Mouse (Mus musculus): ENCODE measurements around the gene Upk3a. TPM values are rescaled to one million over a fixed set of nuclear protein-coding genes. Genes with fewer than 3 reads are reported as not detected.
"Not testable (repeated sequence)": the region's sequence is repeated elsewhere in the genome, so short reads cannot be mapped to it uniquely, and the experiment has no call there.

Upk3a gene
- polyA plus RNA-seq, 1 experiment from 2014 or later: 0.39 TPM

DNA sequence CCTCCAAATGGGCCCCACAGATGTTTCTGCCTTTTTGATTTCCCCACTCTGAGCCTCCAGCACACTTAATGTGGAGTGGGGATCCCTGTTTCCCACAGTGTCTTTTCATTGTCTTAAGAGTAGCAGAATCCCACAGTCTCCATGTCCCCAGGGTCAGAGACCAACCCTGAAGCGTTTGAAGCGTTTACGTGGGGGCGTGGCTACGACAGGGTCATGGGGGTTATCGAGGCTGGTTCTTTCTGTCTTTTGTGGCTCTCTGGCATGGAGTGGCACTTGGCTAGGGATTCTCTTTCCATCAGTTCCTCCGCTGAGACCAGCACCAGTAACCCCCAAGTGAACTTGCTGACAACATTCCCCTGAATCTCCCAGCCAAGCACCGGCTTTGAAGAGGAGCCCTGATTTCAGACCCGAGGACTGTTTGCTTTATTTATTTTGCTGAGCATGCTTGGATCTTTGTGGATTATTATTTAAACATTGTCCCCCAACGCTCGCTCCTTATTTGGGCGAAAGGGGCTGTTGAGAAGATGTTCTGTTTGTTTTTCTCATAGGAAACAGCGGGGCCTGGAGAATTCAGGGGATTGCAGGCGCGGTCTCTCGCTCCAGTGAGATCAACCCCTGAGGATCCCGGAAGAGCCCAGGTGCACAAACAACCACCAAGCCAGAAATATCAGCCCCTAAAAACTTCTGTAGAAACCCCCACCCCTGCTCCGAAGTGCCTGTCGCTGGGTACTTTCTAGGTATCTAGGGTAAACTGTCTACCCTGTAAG is 4.9 kb upstream of the Upk3a start:
- no peaks in the 10 kb centered on the region for H3K9me3 ChIP-seq
- no peak for ATAC-seq
- H3K4me2 ChIP-seq (replicated peaks): no peak overlapping the region
- no peak overlapping the region for H3K9ac ChIP-seq (replicated peaks)
- H3K4me1 ChIP-seq (replicated peaks): peaks cover 10% of the 10 kb centered on the region
- H3K36me3 ChIP-seq: no peaks in the 10 kb centered on the region
- peaks cover 15% of the 10 kb centered on the region for H3K27me3 ChIP-seq
- WGBS: 43% methylated on average over 19 of the region's 19 CpGs
- H3K27ac ChIP-seq: no peak overlapping the region
- no peak overlapping the region for H3K4me3 ChIP-seq (replicated peaks)

DNA sequence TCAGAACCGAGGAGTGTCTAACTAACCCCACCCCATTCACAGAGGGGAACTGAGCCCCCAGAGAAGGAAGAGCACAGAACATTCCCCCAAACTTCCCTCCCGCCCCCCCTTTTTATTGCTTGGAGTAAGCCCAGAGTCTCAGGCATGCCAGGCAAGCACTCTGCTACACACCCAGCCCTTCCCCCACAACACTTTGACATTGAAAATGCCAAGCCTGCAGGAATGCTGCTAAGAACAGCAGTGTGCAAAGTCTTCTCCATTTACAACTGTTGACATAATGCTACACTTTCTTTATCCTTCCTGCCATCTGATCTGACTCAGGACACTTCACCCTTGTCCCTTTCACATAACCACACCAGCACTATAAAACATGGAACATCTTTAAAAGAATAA is 4.3 kb upstream of the Upk3a start:
- H3K27me3 ChIP-seq: peaks cover 20% of the 10 kb centered on the region
- H3K4me1 ChIP-seq (replicated peaks): peaks cover 11% of the 10 kb centered on the region
- ATAC-seq: no peak
- no peak overlapping the region for H3K27ac ChIP-seq
- WGBS: 46% methylated on average over 2 of the region's 2 CpGs
- H3K4me2 ChIP-seq (replicated peaks): no peak overlapping the region
- H3K9ac ChIP-seq (replicated peaks): no peak overlapping the region
- H3K4me3 ChIP-seq (replicated peaks): no peak overlapping the region
- no peaks in the 10 kb centered on the region for H3K36me3 ChIP-seq
- no peaks in the 10 kb centered on the region for H3K9me3 ChIP-seq

DNA sequence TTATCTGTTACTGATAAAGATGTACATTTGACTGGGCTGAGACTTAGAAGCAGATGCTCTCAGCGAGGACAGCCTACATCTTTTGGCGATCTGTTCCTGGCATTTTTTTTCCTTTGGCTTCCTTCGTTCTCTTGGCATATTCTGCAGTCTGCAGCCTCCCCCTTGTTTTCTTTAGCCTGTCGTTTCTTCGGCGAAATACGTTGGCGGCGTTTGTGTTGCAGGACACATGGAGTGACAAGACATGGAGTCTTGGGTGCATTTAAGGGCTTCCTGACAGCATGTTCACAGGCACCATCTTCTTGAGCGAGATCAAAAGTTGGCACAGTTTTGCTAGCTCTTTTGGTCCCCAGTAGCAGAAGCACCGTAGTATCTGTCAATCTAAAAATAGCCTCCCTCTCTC is 1.2 kb upstream of the Upk3a start:
- WGBS: 91% methylated on average over 11 of the region's 11 CpGs
- no peak for ATAC-seq
- Histone ChIP-seq H3K4me1 (replicated peaks) (peaks cover 11% of the 10 kb centered on the region), H3K36me3 (no peaks in the 10 kb centered on the region), H3K4me2 (replicated peaks) (no peak overlapping the region), H3K27me3 (peaks cover 26% of the 10 kb centered on the region), H3K9me3 (no peaks in the 10 kb centered on the region), H3K27ac (no peak overlapping the region), H3K4me3 (replicated peaks) (no peak overlapping the region), H3K9ac (replicated peaks) (no peak overlapping the region)

DNA sequence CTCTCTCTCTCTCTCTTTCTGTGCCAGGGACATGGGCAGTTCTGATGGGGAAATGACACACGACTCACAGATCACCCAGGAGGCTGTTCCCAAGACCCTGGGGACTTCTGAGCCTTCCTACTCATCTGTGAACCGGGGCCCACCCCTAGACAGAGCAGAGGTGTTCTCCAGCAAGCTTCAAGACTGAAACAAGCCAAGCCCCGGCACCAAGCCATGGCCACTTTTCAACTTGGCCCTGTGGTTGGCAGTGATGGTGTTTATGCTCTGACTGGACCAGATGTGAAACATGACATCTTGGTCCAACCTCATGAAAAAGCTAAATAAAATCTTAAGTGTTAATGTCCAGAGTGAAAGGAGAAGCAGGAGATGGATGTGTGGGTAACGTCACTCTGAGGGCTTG is 5.3 kb downstream of the Upk3a start:
- Histone ChIP-seq H3K4me1 (replicated peaks) (peaks cover 1% of the 10 kb centered on the region), H3K36me3 (no peaks in the 10 kb centered on the region), H3K27ac (no peak overlapping the region), H3K4me2 (replicated peaks) (no peak overlapping the region), H3K4me3 (replicated peaks) (no peak overlapping the region), H3K9ac (replicated peaks) (no peak overlapping the region), H3K27me3 (peaks cover 10% of the 10 kb centered on the region), H3K9me3 (no peaks in the 10 kb centered on the region)
- no peak for ATAC-seq
- WGBS: 75% methylated on average over 4 of the region's 4 CpGs

DNA sequence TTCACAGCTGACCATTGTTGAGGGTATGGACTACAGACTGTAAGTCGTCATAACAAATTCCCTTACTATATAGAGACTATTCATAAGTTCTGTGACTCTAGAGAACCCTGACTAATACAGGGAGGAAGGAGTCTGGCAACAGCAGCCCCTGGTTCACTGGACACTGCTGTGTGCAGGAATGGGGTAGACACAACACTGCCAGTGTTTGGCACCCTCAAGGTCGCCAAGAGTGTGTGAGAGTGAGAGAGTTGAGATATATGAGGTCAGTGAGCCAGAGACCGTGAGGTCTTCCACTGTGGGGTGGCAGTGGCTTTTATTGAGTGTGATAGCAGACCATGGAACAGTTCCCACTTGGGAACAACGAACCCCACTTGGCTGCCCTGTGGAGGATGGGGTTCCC is 9.3 kb downstream of the Upk3a start:
- no peaks in the 10 kb centered on the region for H3K9me3 ChIP-seq
- H3K27me3 ChIP-seq: no peaks in the 10 kb centered on the region
- no peak overlapping the region for H3K9ac ChIP-seq (replicated peaks)
- ATAC-seq: no peak
- H3K4me2 ChIP-seq (replicated peaks): no peak overlapping the region
- H3K4me1 ChIP-seq (replicated peaks): no peaks in the 10 kb centered on the region
- H3K27ac ChIP-seq: no peak overlapping the region
- H3K4me3 ChIP-seq (replicated peaks): no peak overlapping the region
- 85% methylated on average over 4 of the region's 4 CpGs for WGBS
- no peaks in the 10 kb centered on the region for H3K36me3 ChIP-seq

DNA sequence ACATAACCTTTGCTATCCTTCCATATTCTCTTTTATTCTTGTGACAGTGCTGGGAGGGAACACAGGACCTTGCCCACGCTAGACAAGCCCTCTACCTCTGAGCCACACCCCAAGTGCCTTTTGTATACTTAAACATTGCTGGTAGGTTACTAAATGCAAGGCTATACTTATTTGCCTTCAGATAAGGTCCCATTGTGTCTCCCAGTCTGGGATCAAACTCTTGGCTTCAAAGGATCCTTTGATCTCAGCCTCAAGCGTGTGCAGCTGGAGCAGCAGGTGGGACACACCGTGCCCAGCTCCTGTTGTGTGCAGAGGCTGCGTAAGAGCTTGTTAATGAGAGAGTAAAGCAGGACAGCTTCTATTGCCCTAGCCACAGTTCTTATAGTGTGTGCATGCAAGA is 10.8 kb downstream of the Upk3a start:
- Histone ChIP-seq H3K27me3 (no peaks in the 10 kb centered on the region), H3K9ac (replicated peaks) (no peak overlapping the region), H3K27ac (no peak overlapping the region), H3K9me3 (peaks cover 5% of the 10 kb centered on the region; the same call in 1 of the 2 replicates), H3K36me3 (no peaks in the 10 kb centered on the region), H3K4me2 (replicated peaks) (no peak overlapping the region), H3K4me1 (replicated peaks) (no peaks in the 10 kb centered on the region), H3K4me3 (replicated peaks) (no peak overlapping the region)
- 33% methylated on average over 4 of the region's 4 CpGs for WGBS
- ATAC-seq: no peak

DNA sequence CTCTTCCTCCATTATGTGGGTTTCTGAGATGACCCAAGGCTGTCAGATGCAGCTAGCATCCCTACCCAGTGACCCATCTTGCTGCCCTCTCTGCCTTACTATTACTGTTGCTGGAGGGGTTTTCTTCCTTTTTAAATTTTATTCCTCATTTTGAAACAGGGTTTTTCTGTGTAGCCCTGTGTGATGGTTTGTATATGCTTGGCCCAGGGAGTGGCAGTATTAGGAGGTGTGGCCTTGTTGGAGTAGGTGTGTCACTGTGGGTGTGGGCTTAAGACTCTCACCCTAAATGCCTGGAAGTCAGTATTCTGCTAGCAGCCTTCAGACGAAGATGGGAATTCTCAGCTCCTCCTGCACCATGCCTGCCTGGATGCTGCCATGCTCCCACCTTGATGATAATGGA is 11.7 kb downstream of the Upk3a start, which contains the start of gene Fam118a:
Gene Fam118a, plus strand, starts transcription at position 301 of the 400 bp plus-strand sequence.
- ATAC-seq; H3K9me3 ChIP-seq; H3K27me3 ChIP-seq; H3K4me3 ChIP-seq (replicated peaks); H3K4me1 ChIP-seq (replicated peaks); H3K36me3 ChIP-seq; H3K9ac ChIP-seq (replicated peaks); H3K4me2 ChIP-seq (replicated peaks); H3K27ac ChIP-seq: not testable (repeated sequence)
- WGBS: 54% methylated on average over 1 of the region's 1 CpGs

DNA sequence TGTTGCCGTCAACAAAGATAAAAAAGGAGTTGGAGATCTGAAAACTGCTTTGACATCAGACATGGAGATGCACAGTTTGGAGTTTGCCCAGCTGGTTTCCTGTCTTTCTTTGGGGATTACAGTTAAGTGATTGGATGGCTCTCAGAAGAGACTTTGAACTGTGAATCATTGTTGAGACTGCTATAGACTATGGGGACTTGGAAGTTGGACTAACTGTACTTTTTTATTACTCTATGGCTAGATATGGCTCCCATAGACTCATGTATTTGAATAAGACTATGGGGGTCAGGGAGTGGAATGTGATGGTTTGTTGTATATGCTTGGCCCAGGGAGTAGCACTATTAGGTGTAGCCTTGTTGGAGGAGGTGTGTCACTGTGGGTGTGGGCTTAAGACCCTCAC is 13.7 kb downstream of the Upk3a start:
- not testable (repeated sequence) for H3K9ac ChIP-seq (replicated peaks); H3K36me3 ChIP-seq; H3K4me3 ChIP-seq (replicated peaks); H3K27me3 ChIP-seq; H3K9me3 ChIP-seq; H3K4me1 ChIP-seq (replicated peaks); ATAC-seq; H3K4me2 ChIP-seq (replicated peaks); H3K27ac ChIP-seq
- 95% methylated on average over 1 of the region's 1 CpGs for WGBS

DNA sequence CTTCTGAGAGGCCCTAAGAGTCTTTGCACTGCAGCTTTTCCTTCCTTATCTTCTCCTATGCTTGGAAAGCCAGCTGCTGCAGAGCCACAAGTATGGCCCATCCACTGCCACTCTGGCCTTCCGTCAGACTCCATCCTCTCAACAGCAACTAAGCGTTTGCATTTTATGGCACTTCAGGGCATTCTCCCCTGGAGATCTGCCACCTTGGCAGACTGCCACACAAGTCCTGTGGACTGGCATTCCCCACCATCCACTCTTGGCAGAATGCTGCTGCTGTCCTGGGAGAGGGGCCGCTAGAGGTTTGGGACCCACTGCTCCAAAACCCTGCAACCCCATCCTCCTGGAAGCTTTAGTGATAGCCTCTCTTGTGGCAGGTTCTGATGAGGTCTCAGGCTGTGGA is 14.9 kb downstream of the Upk3a start:
- ATAC-seq: no peak
- Histone ChIP-seq H3K36me3 (no peaks in the 10 kb centered on the region), H3K27ac (no peak overlapping the region), H3K9me3 (peaks cover 5% of the 10 kb centered on the region; the same call in 1 of the 2 replicates), H3K4me2 (replicated peaks) (no peak overlapping the region), H3K4me1 (replicated peaks) (peaks cover 8% of the 10 kb centered on the region), H3K27me3 (peaks cover 13% of the 10 kb centered on the region), H3K4me3 (replicated peaks) (no peak overlapping the region), H3K9ac (replicated peaks) (no peak overlapping the region)
- WGBS: 94% methylated on average over 3 of the region's 3 CpGs

DNA sequence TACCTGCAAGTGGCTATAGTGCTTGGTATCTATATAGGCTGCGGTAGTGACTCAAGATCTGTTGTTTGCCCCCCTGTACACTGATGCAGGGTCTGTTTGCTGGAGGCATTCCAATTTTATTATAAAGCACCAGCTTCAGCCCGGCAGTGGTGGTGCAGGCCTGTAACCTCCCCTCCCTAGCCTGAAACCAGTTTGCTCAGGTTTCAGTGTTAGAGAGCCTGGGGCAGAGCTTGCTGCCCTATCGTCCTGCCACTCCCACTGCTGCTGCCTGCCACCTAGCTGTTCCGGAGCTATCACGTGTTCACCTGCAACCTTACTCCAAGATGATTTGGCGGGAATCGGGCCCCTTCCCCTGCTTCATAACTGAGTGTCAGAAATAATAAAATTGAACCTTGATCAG is 17.0 kb downstream of the Upk3a start:
- not testable (repeated sequence) for H3K9me3 ChIP-seq; ATAC-seq; H3K4me2 ChIP-seq (replicated peaks); H3K4me3 ChIP-seq (replicated peaks); H3K36me3 ChIP-seq; H3K9ac ChIP-seq (replicated peaks); H3K27ac ChIP-seq
- peaks cover 24% of the 10 kb centered on the region for H3K4me1 ChIP-seq (replicated peaks)
- H3K27me3 ChIP-seq: peaks cover 13% of the 10 kb centered on the region
- 56% methylated on average over 7 of the region's 7 CpGs for WGBS

DNA sequence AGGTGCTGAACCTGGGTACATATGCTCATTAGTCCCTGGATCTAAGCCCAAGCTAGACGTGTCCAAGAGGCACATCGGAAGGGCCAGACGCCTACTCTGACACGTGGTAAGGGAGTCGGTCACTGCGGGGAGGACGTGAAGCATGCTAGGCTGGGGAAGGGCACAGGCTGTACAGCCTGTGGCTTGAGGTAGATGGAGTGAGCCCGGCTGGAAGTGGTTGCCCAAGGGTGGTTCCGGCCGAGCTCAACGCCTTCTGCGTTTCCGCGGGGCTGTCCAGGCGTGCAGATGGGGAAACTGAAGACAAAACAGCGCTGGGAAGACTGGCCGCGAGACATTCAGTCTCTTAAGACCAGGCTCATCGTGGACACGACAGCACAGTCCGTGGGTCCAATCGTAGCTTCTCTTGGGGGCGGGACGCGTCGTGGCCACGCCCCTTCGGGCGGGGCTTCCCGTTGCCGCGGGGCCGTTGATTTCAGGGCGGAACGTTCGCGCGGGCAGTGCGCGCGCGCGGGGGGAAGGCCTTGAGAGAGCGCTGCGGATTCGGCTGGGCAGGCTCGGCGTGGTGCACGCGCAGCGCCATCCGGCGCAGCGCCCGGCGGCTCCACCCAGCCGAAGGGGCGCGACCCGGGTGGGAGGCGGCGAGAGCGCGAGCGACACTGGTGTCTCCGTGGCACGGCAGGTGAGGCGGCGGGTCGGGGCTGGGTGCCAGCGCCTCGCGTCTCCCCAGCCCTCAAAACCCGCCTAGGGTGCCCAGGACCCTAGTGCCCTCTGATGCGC is 19.8 kb downstream of the Upk3a start:
- Histone ChIP-seq H3K4me2 (replicated peaks) (peak overlapping the region; percentile 87), H3K27me3 (peaks cover 13% of the 10 kb centered on the region), H3K9ac (replicated peaks) (peak overlapping the region; percentile 82), H3K36me3 (no peaks in the 10 kb centered on the region), H3K9me3 (peaks cover 5% of the 10 kb centered on the region; the same call in 1 of the 2 replicates), H3K4me3 (replicated peaks) (peak overlapping the region; percentile 70), H3K4me1 (replicated peaks) (peaks cover 34% of the 10 kb centered on the region), H3K27ac (no peak overlapping the region)
- under 1% methylated on average over 75 of the region's 75 CpGs for WGBS
- peak; percentile 96 for ATAC-seq

DNA sequence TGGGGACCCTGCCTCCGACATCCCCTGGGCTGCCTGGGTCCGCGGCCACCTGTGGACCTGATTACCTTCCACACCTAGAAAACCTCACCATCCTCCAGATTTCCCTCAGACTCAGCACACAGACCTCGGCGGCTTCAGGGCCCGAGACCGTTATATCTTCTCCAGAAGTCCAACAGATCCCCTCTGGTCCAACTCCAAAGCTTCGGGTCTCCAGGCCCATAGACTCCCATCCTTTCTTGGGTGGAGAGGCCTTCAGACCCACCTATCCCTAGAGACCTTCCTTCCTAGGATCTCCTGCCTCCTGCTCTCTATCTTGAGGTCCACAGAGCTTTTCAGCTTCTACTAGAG is 20.4 kb downstream of the Upk3a start:
- peaks cover 3% of the 10 kb centered on the region; the same call in 1 of the 2 replicates for H3K9me3 ChIP-seq
- H3K4me2 ChIP-seq (replicated peaks): peak overlapping the region; percentile 87
- 6% methylated on average over 8 of the region's 8 CpGs for WGBS
- ATAC-seq: no peak
- H3K9ac ChIP-seq (replicated peaks): peak overlapping the region; percentile 82
- no peaks in the 10 kb centered on the region for H3K36me3 ChIP-seq
- H3K27ac ChIP-seq: no peak overlapping the region
- peaks cover 13% of the 10 kb centered on the region for H3K27me3 ChIP-seq
- H3K4me3 ChIP-seq (replicated peaks): peak overlapping the region; percentile 70
- peaks cover 40% of the 10 kb centered on the region for H3K4me1 ChIP-seq (replicated peaks)

Measured in midbrain, embryonic 13.5 days (tissue).